Mouse (Mus musculus) ES-E14 (cell line): ENCODE measurements at regions not wholly inside any gene's neighbourhood (a gene's known extent, or its start where the extent isn't known, plus 50 kb on each side); places are given as distances from the start of the nearest gene placed in this dataset.

Experiments used
- CHD2 ChIP-seq: IDR thresholded peaks from 2 replicates; pipeline ENCODE4 v1.6.1; 2014; ENCODE audit warnings: mild to moderate bottlenecking, low read depth, low read length, inconsistent platforms
- ZC3H11A ChIP-seq: IDR thresholded peaks from 2 replicates; pipeline ENCODE4 v1.6.1; 2012; ENCODE audit warnings: low read depth, mild to moderate bottlenecking, inconsistent platforms, low read length, borderline replicate concordance
- ZNF384 ChIP-seq: IDR thresholded peaks from 2 replicates; pipeline ENCODE4 v1.6.1; 2012; ENCODE audit warnings: low read depth, low read length, inconsistent platforms

- TF ChIP-seq ZNF384, result no peak
- no peak for TF ChIP-seq CHD2
- no peak for TF ChIP-seq ZC3H11A
Measured at GRCm38 (mm10) chr13:70015183-70015582, 213.0 kb downstream of the Med10 start.
